Mouse (Mus musculus) right cerebral cortex, postnatal 14 days (tissue): ENCODE data around the gene Nelfa.
A peak's percentile ranks its signal among the peaks of the same experiment; 100 is the strongest.
"Not testable (repeated sequence)": the region's sequence is repeated elsewhere in the genome, so short reads cannot be mapped to it uniquely, and the experiment has no call there.

ENCODE experiments used
- DNase-seq: peaks from one replicate; pipeline ENCODE4 v3.0.0; 2022

The Nelfa gene

GRCm38 (mm10) chr5:33936120-33936707 lies at the start of gene Nelfa:
Gene Nelfa, minus strand, starts transcription at chr5:33936413.
- peak; percentile 99 for DNase-seq

- peak; percentile 95 for DNase-seq
These were observed 47.3 kb upstream of the Nelfa start, which contains the start of gene Gm1673 for GRCm38 (mm10) chr5:33983309-33984121. Gene Gm1673, plus strand, starts transcription at chr5:33983433.

GRCm38 (mm10) chr5:33982731-33983259 lies 46.6 kb upstream of the Nelfa start:
- DNase-seq = no peak

GRCm38 (mm10) chr5:33976267-33976666 lies 40.1 kb upstream of the Nelfa start:
- DNase-seq = no peak

- no peak for DNase-seq
These were observed 38.5 kb upstream of the Nelfa start for GRCm38 (mm10) chr5:33974736-33975135.

- DNase-seq = no peak
These were observed 23.2 kb upstream of the Nelfa start for GRCm38 (mm10) chr5:33959382-33959781.

GRCm38 (mm10) chr5:33955868-33956267 lies 19.7 kb upstream of the Nelfa start:
- DNase-seq = no peak

- DNase-seq = peak; percentile 81
These were observed 18.1 kb upstream of the Nelfa start for GRCm38 (mm10) chr5:33954354-33954753.

GRCm38 (mm10) chr5:33953471-33954185 lies 17.4 kb upstream of the Nelfa start:
- no peak for DNase-seq

- DNase-seq = no peak
These were observed 12.1 kb upstream of the Nelfa start for GRCm38 (mm10) chr5:33948314-33948713.

- not testable (repeated sequence) for DNase-seq
These were observed 10.8 kb upstream of the Nelfa start for GRCm38 (mm10) chr5:33947035-33947434.

- DNase-seq = no peak
These were observed 2.2 kb upstream of the Nelfa start for GRCm38 (mm10) chr5:33938448-33938847.

GRCm38 (mm10) chr5:33937230-33937629 lies 1.0 kb upstream of the Nelfa start:
- no peak for DNase-seq

- DNase-seq = no peak
These were observed 507 bp downstream of the Nelfa start for GRCm38 (mm10) chr5:33935700-33936111.

- DNase-seq = no peak
These were observed 1.3 kb downstream of the Nelfa start for GRCm38 (mm10) chr5:33934877-33935276.

GRCm38 (mm10) chr5:33934081-33934480 lies 2.1 kb downstream of the Nelfa start:
- no peak for DNase-seq

- no peak for DNase-seq
These were observed 3.8 kb downstream of the Nelfa start for GRCm38 (mm10) chr5:33932413-33932812.

GRCm38 (mm10) chr5:33926170-33926569 lies 10.0 kb downstream of the Nelfa start:
- DNase-seq = no peak

- no peak for DNase-seq
These were observed 13.6 kb downstream of the Nelfa start for GRCm38 (mm10) chr5:33922566-33922965.

- no peak for DNase-seq
These were observed 14.6 kb downstream of the Nelfa start for GRCm38 (mm10) chr5:33921486-33922235.

- no peak for DNase-seq
These were observed 15.3 kb downstream of the Nelfa start for GRCm38 (mm10) chr5:33920924-33921323.

- DNase-seq = no peak
These were observed 16.2 kb downstream of the Nelfa start for GRCm38 (mm10) chr5:33920037-33920436.

GRCm38 (mm10) chr5:33919466-33919865 lies 16.7 kb downstream of the Nelfa start:
- no peak for DNase-seq
